Mouse (Mus musculus): Measurements from ENCODE around the gene Nav3. TPM values are rescaled to one million over a fixed set of nuclear protein-coding genes. Genes with fewer than 3 reads are reported as not detected.
"Not testable (repeated sequence)": the region's sequence is repeated elsewhere in the genome, so short reads cannot be mapped to it uniquely, and the experiment has no call there.

Gene Nav3
- total and polyA plus RNA-seq, 3 experiments: not detected

DNA sequence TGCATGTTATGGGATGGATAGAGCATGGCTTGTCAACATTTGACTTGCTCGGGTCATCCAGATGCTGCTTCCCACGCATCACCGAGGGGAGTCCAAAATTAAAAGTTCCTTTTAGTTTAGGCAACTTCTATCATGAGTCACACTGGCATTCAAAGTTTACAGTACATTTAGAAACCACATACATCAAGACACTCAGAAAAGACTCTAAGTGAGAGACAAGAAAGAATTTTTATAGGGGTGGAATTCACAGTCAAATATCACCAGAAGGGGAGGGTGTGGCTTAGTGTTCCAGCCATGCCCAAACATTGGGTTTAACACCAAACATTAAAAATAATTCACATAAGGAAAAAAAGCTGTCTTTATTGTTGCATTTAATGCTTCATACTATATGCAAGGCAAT is 57.4 kb downstream of the Nav3 start:
- H3K27me3 ChIP-seq (ENCODE audit: control insufficient read depth in 1 of 2, insufficient read depth in 2 of 2, low read length in 2 of 2): no peaks in the 10 kb centered on the region
- no peaks in the 10 kb centered on the region for H3K79me2 ChIP-seq (ENCODE audit: control insufficient read depth, insufficient read depth, low read length, poor library complexity)
- no peaks in the 10 kb centered on the region for H3K9me3 ChIP-seq (replicated peaks; ENCODE audit: insufficient read depth, low read length)
- TF ChIP-seq TCF12 (IDR thresholded peaks at IDR 0.05; ENCODE audit: low read depth, low read length) (no peak), USF2 (IDR thresholded peaks at IDR 0.05; ENCODE audit: borderline replicate concordance in 1 of 2, insufficient read depth in 1 of 2, low read depth in 1 of 2, low read length in 2 of 2) (no peak), ELF1 (IDR thresholded peaks at IDR 0.05; ENCODE audit: low read depth, low read length) (no peak), USF1 (IDR thresholded peaks at IDR 0.05; ENCODE audit: low read depth, low read length) (no peak), KAT2A (conservative IDR thresholded peaks at IDR 0.05; ENCODE audit: low read depth, low read length) (no peak)
- no peak overlapping the region for H3K9ac ChIP-seq (ENCODE audit: control insufficient read depth, low read depth, low read length, poor library complexity, severe bottlenecking)
- no peaks in the 10 kb centered on the region for H3K4me1 ChIP-seq (ENCODE audit: control insufficient read depth in 1 of 2, insufficient read depth in 2 of 2, low read length in 2 of 2)
- no peak overlapping the region for H3K4me3 ChIP-seq (ENCODE audit: control insufficient read depth in 1 of 2, insufficient read depth in 1 of 2, low read depth in 2 of 2, low read length in 2 of 2)
- H3K27ac ChIP-seq (ENCODE audit: control insufficient read depth, low read depth, low read length): no peak overlapping the region
- DNase-seq (ENCODE audit: low read depth, low spot score): no peak
- no peaks in the 10 kb centered on the region for H3K36me3 ChIP-seq (ENCODE audit: control insufficient read depth in 1 of 2, insufficient read depth in 2 of 2, low read length in 2 of 2)

DNA sequence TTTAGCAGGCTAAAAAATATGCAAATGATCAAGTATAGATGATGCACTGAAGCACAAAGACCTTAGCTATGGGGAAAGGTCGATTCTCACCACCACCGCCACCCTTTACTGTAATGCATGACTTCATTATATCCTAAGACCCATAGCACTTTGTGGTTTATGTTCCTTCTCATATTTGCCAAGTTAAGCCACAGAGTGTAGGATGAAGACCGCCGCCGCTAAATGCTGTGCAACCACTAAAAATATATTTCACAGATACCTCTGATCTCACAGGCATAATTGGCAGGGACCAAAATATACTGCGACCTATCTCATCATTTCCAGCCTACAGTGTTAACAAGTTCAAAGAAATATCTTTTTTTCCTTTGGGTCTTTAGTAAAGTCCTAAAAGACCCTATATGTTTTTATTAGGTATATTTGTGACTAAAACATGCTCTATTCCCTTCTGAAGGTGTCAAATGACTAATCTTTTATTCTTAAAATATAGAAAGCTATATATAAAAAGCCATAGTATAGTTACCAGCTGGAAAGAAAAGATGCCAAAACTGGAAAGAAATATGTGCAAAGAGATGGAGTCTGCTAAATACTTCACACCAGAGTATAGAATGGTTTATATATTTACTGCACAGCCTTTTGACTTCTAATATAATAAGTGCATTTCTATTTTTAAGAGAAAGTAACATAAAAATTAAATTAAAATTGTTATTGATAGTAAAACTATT is 69.4 kb downstream of the Nav3 start:
- DNase-seq (ENCODE audit: low read depth, low spot score): no peak
- H3K36me3 ChIP-seq (ENCODE audit: control insufficient read depth in 1 of 2, insufficient read depth in 2 of 2, low read length in 2 of 2): no peaks in the 10 kb centered on the region
- H3K9ac ChIP-seq (ENCODE audit: control insufficient read depth, low read depth, low read length, poor library complexity, severe bottlenecking): no peak overlapping the region
- H3K4me1 ChIP-seq (ENCODE audit: control insufficient read depth in 1 of 2, insufficient read depth in 2 of 2, low read length in 2 of 2): no peaks in the 10 kb centered on the region
- H3K27ac ChIP-seq (ENCODE audit: control insufficient read depth, low read depth, low read length): no peak overlapping the region
- H3K4me3 ChIP-seq (ENCODE audit: control insufficient read depth in 1 of 2, insufficient read depth in 1 of 2, low read depth in 2 of 2, low read length in 2 of 2): no peak overlapping the region
- no peaks in the 10 kb centered on the region for H3K9me3 ChIP-seq (replicated peaks; ENCODE audit: insufficient read depth, low read length)
- no peaks in the 10 kb centered on the region for H3K27me3 ChIP-seq (ENCODE audit: control insufficient read depth in 1 of 2, insufficient read depth in 2 of 2, low read length in 2 of 2)
- H3K79me2 ChIP-seq (ENCODE audit: control insufficient read depth, insufficient read depth, low read length, poor library complexity): no peaks in the 10 kb centered on the region
- TF ChIP-seq USF2 (IDR thresholded peaks at IDR 0.05; ENCODE audit: borderline replicate concordance in 1 of 2, insufficient read depth in 1 of 2, low read depth in 1 of 2, low read length in 2 of 2) (no peak), MYB (IDR thresholded peaks at IDR 0.05; ENCODE audit: low read depth, low read length) (no peak), POLR2AphosphoS5 (IDR thresholded peaks at IDR 0.05; ENCODE audit: borderline replicate concordance, low read depth, low read length) (no peak), KAT2A (conservative IDR thresholded peaks at IDR 0.05; ENCODE audit: low read depth, low read length) (no peak), NRF1 (IDR thresholded peaks at IDR 0.05; ENCODE audit: insufficient read depth, low read depth, low read length, poor library complexity, severe bottlenecking) (no peak), POLR2AphosphoS2 (IDR thresholded peaks at IDR 0.05; ENCODE audit: low read length) (no peak), ZC3H11A (IDR thresholded peaks at IDR 0.05; ENCODE audit: low read depth, low read length) (no peak), JUND (IDR thresholded peaks at IDR 0.05; ENCODE audit: low read depth, low read length) (no peak), ZNF384 (IDR thresholded peaks at IDR 0.05; ENCODE audit: low read depth, low read length) (no peak), BHLHE40 (IDR thresholded peaks at IDR 0.05; ENCODE audit: borderline replicate concordance, low read depth, low read length) (no peak), RCOR1 (IDR thresholded peaks at IDR 0.05; ENCODE audit: low read depth, low read length) (no peak), HCFC1 (IDR thresholded peaks at IDR 0.05; ENCODE audit: low read depth, low read length) (no peak), GABPA (IDR thresholded peaks at IDR 0.05; ENCODE audit: low read depth, low read length) (no peak), RAD21 (IDR thresholded peaks at IDR 0.05; ENCODE audit: low read depth, low read length) (no peak)

DNA sequence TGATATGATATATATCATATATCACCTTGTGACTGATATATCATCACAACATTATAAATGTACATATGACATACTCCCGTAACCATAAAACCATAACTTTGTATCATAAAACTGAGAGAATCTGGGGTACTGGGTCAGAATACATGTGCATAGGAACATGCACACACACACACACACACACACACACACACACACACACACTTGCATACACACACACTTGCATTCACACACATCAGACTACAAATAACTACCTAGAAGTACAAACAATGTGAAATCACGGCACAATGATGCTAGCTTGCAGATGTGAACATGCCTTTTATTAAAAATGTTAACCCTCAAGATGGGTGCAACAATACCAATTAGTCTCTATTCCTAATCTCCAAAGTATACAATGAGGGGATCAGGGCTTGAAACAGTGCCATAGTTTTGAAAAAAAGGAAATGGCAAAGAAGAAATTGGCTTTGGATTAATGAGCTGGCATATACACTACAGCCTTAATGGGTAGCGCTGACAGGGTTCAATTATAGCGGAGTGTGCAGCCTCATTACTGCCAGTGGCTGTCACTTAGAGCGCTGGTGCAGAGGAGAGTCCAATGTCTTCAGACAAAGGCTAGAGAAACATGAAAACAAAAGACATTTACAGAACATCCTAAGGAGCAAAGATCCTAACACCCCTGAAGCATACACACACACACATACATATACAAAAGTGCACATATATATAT is 72.3 kb downstream of the Nav3 start:
- not testable (repeated sequence) for H3K9me3 ChIP-seq (replicated peaks; ENCODE audit: insufficient read depth, low read length); H3K27ac ChIP-seq (ENCODE audit: control insufficient read depth, low read depth, low read length); DNase-seq (ENCODE audit: low read depth, low spot score); H3K4me3 ChIP-seq (ENCODE audit: control insufficient read depth in 1 of 2, insufficient read depth in 1 of 2, low read depth in 2 of 2, low read length in 2 of 2); H3K36me3 ChIP-seq (ENCODE audit: control insufficient read depth in 1 of 2, insufficient read depth in 2 of 2, low read length in 2 of 2); H3K4me1 ChIP-seq (ENCODE audit: control insufficient read depth in 1 of 2, insufficient read depth in 2 of 2, low read length in 2 of 2); H3K79me2 ChIP-seq (ENCODE audit: control insufficient read depth, insufficient read depth, low read length, poor library complexity); H3K27me3 ChIP-seq (ENCODE audit: control insufficient read depth in 1 of 2, insufficient read depth in 2 of 2, low read length in 2 of 2); H3K9ac ChIP-seq (ENCODE audit: control insufficient read depth, low read depth, low read length, poor library complexity, severe bottlenecking)

Measured in MEL (cell line).